In the genomic region with DNA sequence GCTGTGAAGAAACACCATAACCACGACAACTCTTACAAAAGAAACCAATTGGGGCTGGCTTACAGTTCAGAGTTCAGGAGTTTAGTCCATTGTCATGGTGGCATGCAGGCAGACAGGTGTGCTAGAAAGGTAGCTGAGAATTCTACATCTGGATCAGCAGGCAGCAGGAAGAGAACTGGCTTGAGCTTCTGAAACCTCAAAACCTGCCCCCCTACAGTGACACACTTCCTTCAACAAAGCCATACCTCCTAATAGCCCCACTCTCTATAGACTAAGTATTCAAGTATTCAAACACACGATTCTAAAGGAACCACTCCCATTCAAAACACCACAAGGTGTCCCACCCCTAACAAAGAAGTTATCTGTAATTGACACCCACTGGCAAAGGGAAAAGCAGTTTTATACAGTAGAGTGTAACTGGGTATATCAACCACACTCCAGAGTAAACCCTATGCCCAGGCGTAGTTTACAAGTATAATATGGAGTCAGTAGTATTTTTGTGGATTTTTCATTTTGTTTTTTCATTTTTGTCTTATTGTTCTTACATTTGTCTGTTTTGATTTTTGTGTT, we compare ENCODE assay signal across 34 mouse cellular contexts. TPM values are rescaled to one million over a fixed set of nuclear protein-coding genes. Genes with fewer than 3 reads are reported as not detected.
A peak's percentile ranks its signal among the peaks of the same experiment; 100 is the strongest.
DNase-seq lines count a peak whose midpoint lies in the region; ATAC-seq and TF ChIP-seq lines count a peak whose summit lies in the region.
"Had no signal": no experiment of that assay in that cellular context is flagged by ENCODE, and none has a peak within 500 bp of the region (broad histone marks: within the 10 kb centered on the region; RNA-seq: fewer than 3 reads in every experiment).

No protein-coding gene starts in this region.

- H3K4me1 ChIP-seq in ES-Bruce4 (ENCODE audit: control insufficient read depth, insufficient read depth, low read length) = peaks cover 8% of the 10 kb centered on the region
- H3K4me1 ChIP-seq in liver, embryonic 15.5 days (replicated peaks) = peaks cover 34% of the 10 kb centered on the region
- peaks cover 22% of the 10 kb centered on the region for H3K4me1 ChIP-seq in hindbrain, embryonic 10.5 days (replicated peaks)
- H3K4me1 ChIP-seq: embryonic facial prominence, embryonic 13.5 days; hindbrain, embryonic 15.5 days; kidney, embryonic 15.5 days had no signal

- peak; percentile 91 for DNase-seq in R1 (ENCODE audit: low read depth, low spot score)
- no peak for DNase-seq in T-cell, adult 2 months (ENCODE audit: low spot score)
- DNase-seq in hindbrain, embryonic 10.5 days (ENCODE audit: low spot score) = no peak
- DNase-seq in cerebellum, adult 9-10 months = no peak
- DNase-seq: adrenal gland, postnatal 36 days; cerebellum, adult 8-10 months; gastrocnemius, postnatal 25 days; heart, adult 11 months; heart, postnatal 4 days; kidney, adult 11 months; kidney, postnatal 25 days; left cerebral cortex, postnatal 4 days; lung, embryonic 14.5 days; lung, postnatal 14 days; right cerebral cortex, postnatal 25 days; thymus, adult 18-20 months; thymus, postnatal 25 days had no signal

- H3K9ac ChIP-seq in ES-Bruce4 (ENCODE audit: low read depth, poor library complexity, severe bottlenecking) = no peak overlapping the region
- no peak overlapping the region for H3K9ac ChIP-seq in liver, embryonic 15.5 days
- H3K9ac ChIP-seq: embryonic facial prominence, embryonic 13.5 days; forebrain, embryonic 12.5 days; hindbrain, embryonic 15.5 days; kidney, embryonic 15.5 days; lung, embryonic 14.5 days had no signal

- no peak for TF ChIP-seq EP300 in ES-Bruce4 (IDR thresholded peaks at IDR 0.05; ENCODE audit: insufficient read depth, low read depth, low read length)

- H3K9me3 ChIP-seq in ES-Bruce4 (replicated peaks; ENCODE audit: control insufficient read depth, insufficient read depth, low read length, poor library complexity, severe bottlenecking) = peaks cover 6% of the 10 kb centered on the region
- H3K9me3 ChIP-seq in liver, embryonic 15.5 days (replicated peaks) = no peaks in the 10 kb centered on the region
- no peaks in the 10 kb centered on the region for H3K9me3 ChIP-seq in hindbrain, embryonic 10.5 days
- H3K9me3 ChIP-seq: embryonic facial prominence, embryonic 13.5 days; forebrain, embryonic 12.5 days; hindbrain, embryonic 15.5 days; kidney, embryonic 15.5 days had no signal

- ATAC-seq in erythroblast, adult 5-6 weeks (replicated peaks; ENCODE audit: low FRiP score, poor library complexity, severe bottlenecking) = 0 out of 2 replicates have a peak, but pooled peaks have one; percentile 51
- ATAC-seq in liver, embryonic 15.5 days (ENCODE audit: insufficient read depth) = peak; percentile 74
- ATAC-seq in frontal cortex, adult (ENCODE audit: low TSS enrichment) = no peak
- ATAC-seq: inflammation-experienced regulatory T-cells, adult 6 months; midbrain, embryonic 16.5 days had no signal

- peak overlapping the region; percentile 51; the same call in 1 of the 2 replicates for H3K27ac ChIP-seq in ES-Bruce4 (ENCODE audit: insufficient read depth, low read length)
- no peak overlapping the region for H3K27ac ChIP-seq in liver, embryonic 15.5 days (replicated peaks)
- H3K27ac ChIP-seq in hindbrain, embryonic 10.5 days = no peak overlapping the region
- H3K27ac ChIP-seq: embryonic facial prominence, embryonic 13.5 days; forebrain, embryonic 12.5 days; hindbrain, embryonic 15.5 days; kidney, embryonic 15.5 days; layer of hippocampus, adult 2 months had no signal

- no peak overlapping the region for H3K4me3 ChIP-seq in ES-Bruce4 (ENCODE audit: low read depth, low read length)
- H3K4me3 ChIP-seq in liver, embryonic 15.5 days (replicated peaks) = no peak overlapping the region
- H3K4me3 ChIP-seq in hindbrain, embryonic 10.5 days = no peak overlapping the region
- H3K4me3 ChIP-seq: embryonic facial prominence, embryonic 13.5 days; erythroblast, embryonic 14.5 days; forebrain, embryonic 12.5 days; hindbrain, embryonic 15.5 days; kidney, embryonic 15.5 days; layer of hippocampus, adult 2 months had no signal

- no peak for TF ChIP-seq CTCF in ES-Bruce4 (IDR thresholded peaks at IDR 0.05; ENCODE audit: low read depth, low read length)

- H3K36me3 ChIP-seq in ES-Bruce4 (ENCODE audit: control insufficient read depth, insufficient read depth, low read length, poor library complexity, severe bottlenecking) = no peaks in the 10 kb centered on the region
- H3K36me3 ChIP-seq in liver, embryonic 15.5 days (replicated peaks) = peaks cover 88% of the 10 kb centered on the region
- peaks cover 13% of the 10 kb centered on the region; the same call in 1 of the 2 replicates for H3K36me3 ChIP-seq in hindbrain, embryonic 10.5 days
- H3K36me3 ChIP-seq: embryonic facial prominence, embryonic 13.5 days; kidney, embryonic 15.5 days had no signal

- TF ChIP-seq POLR2A in ES-Bruce4 (IDR thresholded peaks at IDR 0.05; ENCODE audit: insufficient read depth, low read length) = no peak

- no peaks in the 10 kb centered on the region for H3K27me3 ChIP-seq in ES-Bruce4 (ENCODE audit: control insufficient read depth, insufficient read depth, low read length, poor library complexity, severe bottlenecking)
- H3K27me3 ChIP-seq in liver, embryonic 15.5 days = no peaks in the 10 kb centered on the region
- H3K27me3 ChIP-seq in hindbrain, embryonic 10.5 days (ENCODE audit: insufficient read depth, poor library complexity, severe bottlenecking) = no peaks in the 10 kb centered on the region
- H3K27me3 ChIP-seq: embryonic facial prominence, embryonic 13.5 days; forebrain, embryonic 12.5 days; hindbrain, embryonic 15.5 days; kidney, embryonic 15.5 days had no signal

- no peak overlapping the region for H3K4me2 ChIP-seq in liver, embryonic 15.5 days
- H3K4me2 ChIP-seq: embryonic facial prominence, embryonic 13.5 days; forebrain, embryonic 12.5 days; heart, embryonic 11.5 days; hindbrain, embryonic 15.5 days; kidney, embryonic 15.5 days; lung, embryonic 14.5 days; midbrain, embryonic 11.5 days had no signal

- WGBS in liver, embryonic 15.5 days (ENCODE audit: insufficient replicate concordance) = 43% methylated on average over 3 of the region's 3 CpGs
- WGBS in hindbrain, embryonic 10.5 days = 79% methylated on average over 3 of the region's 3 CpGs

RNA-seq across cellular contexts. Expression of a gene that starts 27.6 kb away (rescaled TPM):
- 9.0 and 10.0 TPM in 2 replicates for polyA plus RNA-seq in ES-Bruce4 (2011; ENCODE audit: insufficient read depth, insufficient read length, low read depth, missing spikeins)
- total RNA-seq in erythroblast, adult 5-6 weeks (2015; ENCODE audit: low replicate concordance) = 3.6 and 15.9 TPM in 2 replicates
- total RNA-seq in erythroblast, adult 5-6 weeks (2017; ENCODE audit: low replicate concordance) = 14.1 and 20.7 TPM in 2 replicates
- polyA plus RNA-seq in liver, embryonic 15.5 days (2015; fragmentation: Nextera tagmentation; extraction: Ambion mirVana) = 27.8 and 28.0 TPM in 2 replicates
- 32.2 and 39.1 TPM in 2 replicates for polyA plus RNA-seq in hindbrain, embryonic 10.5 days (2016; fragmentation: Nextera tagmentation; extraction: Ambion mirVana)

RNA-seq across cellular contexts. Expression of a gene that starts 32.3 kb away (rescaled TPM):
- polyA plus RNA-seq in ES-Bruce4 (2011; ENCODE audit: insufficient read depth, insufficient read length, low read depth, missing spikeins) = 9.8 and 10.4 TPM in 2 replicates
- 6.3 and 12.1 TPM in 2 replicates for total RNA-seq in erythroblast, adult 5-6 weeks (2015; ENCODE audit: low replicate concordance)
- 16.0 and 17.6 TPM in 2 replicates for total RNA-seq in erythroblast, adult 5-6 weeks (2017; ENCODE audit: low replicate concordance)
- 45.3 and 50.8 TPM in 2 replicates for polyA plus RNA-seq in liver, embryonic 15.5 days (2015; fragmentation: Nextera tagmentation; extraction: Ambion mirVana)
- polyA plus RNA-seq in hindbrain, embryonic 10.5 days (2016; fragmentation: Nextera tagmentation; extraction: Ambion mirVana) = 16.2 and 34.1 TPM in 2 replicates

RNA-seq across cellular contexts. Expression of a gene that starts 53.2 kb away (rescaled TPM):
- 0.57 and 0.58 TPM in 2 replicates for polyA plus RNA-seq in ES-Bruce4 (2011; ENCODE audit: insufficient read depth, insufficient read length, low read depth, missing spikeins)
- not detected in 2 replicates for total RNA-seq in erythroblast, adult 5-6 weeks (2015; ENCODE audit: low replicate concordance)
- 0.14 TPM in 1 of 2 replicates, not detected in the other for total RNA-seq in erythroblast, adult 5-6 weeks (2017; ENCODE audit: low replicate concordance)
- polyA plus RNA-seq in liver, embryonic 15.5 days (2015; fragmentation: Nextera tagmentation; extraction: Ambion mirVana) = not detected in 2 replicates
- 1.0 TPM in 2 replicates for polyA plus RNA-seq in hindbrain, embryonic 10.5 days (2016; fragmentation: Nextera tagmentation; extraction: Ambion mirVana)
- total RNA-seq: adrenal gland, postnatal 36 days; gastrocnemius, postnatal 25 days; heart, postnatal 4 days; neutrophil, adult 5-6 weeks had no signal
- polyA plus RNA-seq: embryonic facial prominence, embryonic 13.5 days; erythroblast, embryonic 14.5 days; heart, embryonic 11.5 days; heart, embryonic 16.5 days; inflammation-experienced regulatory T-cells, adult 6 months; kidney, embryonic 15.5 days; lung, embryonic 14.5 days; stomach, embryonic 16.5 days had no signal
